Mouse (Mus musculus) cerebellum, adult 11-12 months (tissue): ENCODE measurements at regions not wholly inside any gene's neighbourhood (a gene's known extent, or its start where the extent isn't known, plus 50 kb on each side); places are given as distances from the start of the nearest gene placed in this dataset.

ENCODE experiments used
- DNase-seq: peaks from one replicate; pipeline ENCODE4 v3.0.0; 2022

- no peak for DNase-seq
These were observed 210.3 kb upstream of the Zic4 start for GRCm38 (mm10) chr9:91151893-91152292.

GRCm38 (mm10) chr9:91159311-91159710 is 202.9 kb upstream of the Zic4 start:
- no peak for DNase-seq

GRCm38 (mm10) chr9:91167871-91168270 is 194.3 kb upstream of the Zic4 start:
- no peak for DNase-seq

GRCm38 (mm10) chr9:91193221-91193620 is 169.0 kb upstream of the Zic4 start:
- no peak for DNase-seq

DNA sequence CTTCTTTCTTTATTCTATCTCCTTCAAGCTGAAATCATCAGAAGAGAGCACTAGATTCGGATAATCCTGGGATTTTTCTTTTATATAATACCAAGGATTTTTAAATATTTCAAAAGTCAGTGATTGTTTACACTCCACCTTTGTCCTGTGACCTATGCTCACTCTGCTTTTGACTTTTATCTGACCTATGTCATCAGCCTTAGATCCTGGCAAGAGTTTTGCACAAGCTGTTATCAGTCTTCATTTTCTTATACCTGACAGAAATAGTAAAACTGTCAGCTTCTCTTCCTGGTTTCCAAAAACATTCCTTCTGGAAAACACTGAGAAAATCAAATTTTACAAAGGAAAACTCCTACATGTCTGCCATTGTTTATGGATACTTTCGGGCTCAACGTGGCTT is 168.3 kb upstream of the Zic4 start:
- DNase-seq, result no peak

DNA sequence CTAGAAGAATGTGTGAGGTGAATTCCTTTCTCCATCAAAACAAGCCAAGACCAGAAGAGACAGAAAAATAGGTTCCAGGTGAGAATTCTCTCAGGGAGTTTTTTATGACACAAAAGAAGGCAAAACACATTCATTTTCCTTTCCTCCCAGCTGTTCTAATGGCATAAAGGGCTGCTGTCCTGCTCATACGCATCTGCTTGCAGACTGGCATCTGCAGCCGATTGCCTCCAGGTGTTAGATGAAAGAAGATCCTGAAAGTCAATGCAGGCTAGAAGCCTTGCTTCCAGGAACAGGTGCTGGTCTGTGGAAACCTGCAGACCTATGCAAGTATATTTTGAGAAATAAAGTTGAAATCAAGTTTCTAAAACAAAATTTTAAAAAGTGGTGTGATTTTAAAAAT is 154.9 kb upstream of the Zic4 start:
- DNase-seq, result no peak

GRCm38 (mm10) chr9:91227673-91228440 is 134.4 kb upstream of the Zic4 start:
- DNase-seq, result no peak

GRCm38 (mm10) chr9:91228525-91228924 is 133.7 kb upstream of the Zic4 start:
- no peak for DNase-seq

DNA sequence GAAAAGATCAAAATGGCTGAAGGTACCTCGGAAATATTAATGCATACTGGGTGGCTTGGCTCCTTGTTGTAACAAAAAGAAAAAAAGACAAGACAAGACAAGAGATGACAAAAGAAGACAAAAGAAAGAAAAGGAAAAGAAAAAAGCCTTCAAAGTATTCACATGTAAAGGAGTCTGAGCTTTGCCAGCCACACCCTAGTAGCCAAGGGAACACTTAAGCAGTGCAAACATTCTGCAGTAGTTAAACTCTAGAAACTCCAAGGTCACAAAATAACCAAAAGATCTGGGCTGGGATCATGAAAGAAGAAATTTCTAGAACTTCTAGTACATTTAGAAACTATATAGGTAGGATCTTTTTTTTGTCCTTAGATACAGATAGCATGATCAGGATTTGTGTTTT is 108.3 kb upstream of the Zic4 start:
- no peak for DNase-seq

GRCm38 (mm10) chr9:91291340-91291739 is 70.9 kb upstream of the Zic4 start:
- DNase-seq, result no peak
